Mouse (Mus musculus) liver, postnatal 0 days (tissue): ENCODE results near the gene Serpini1. TPM values are rescaled to one million over a fixed set of nuclear protein-coding genes. Genes with fewer than 3 reads are reported as not detected.
"Not testable (repeated sequence)": the region's sequence is repeated elsewhere in the genome, so short reads cannot be mapped to it uniquely, and the experiment has no call there.

Experiments
- ATAC-seq: fragments of 200-750 bp; cut with Nextera tagmentation; 2 replicates; pipeline ENCODE4 v1.8.0; 2017; ENCODE audit warnings: mild to moderate bottlenecking, moderate library complexity
- DNase-seq: peaks from one replicate; pipeline ENCODE4 v3.0.0-alpha.2; 2016
- H3K27ac ChIP-seq: fragments of 300-500 bp; sonication (generic); 2 replicates; pipeline ENCODE4 v1.5.1; 2014; ENCODE audit warnings: antibody characterized with exemption, moderate library complexity, mild to moderate bottlenecking, low read depth
- H3K27me3 ChIP-seq: fragments of 300-500 bp; sonication (generic); 2 replicates; pipeline ENCODE4 v1.6.1; 2014; ENCODE audit warnings: low read length, control low read depth, mixed read lengths; ENCODE audit not compliant: insufficient read depth
- H3K36me3 ChIP-seq: fragments of 300-500 bp; sonication (generic); replicated peaks from 2 replicates; pipeline ENCODE4 v1.6.1; 2014; ENCODE audit warnings: mild to moderate bottlenecking, control low read depth, low read length, moderate library complexity, mixed read lengths; ENCODE audit not compliant: insufficient read depth
- H3K4me1 ChIP-seq: fragments of 300-500 bp; sonication (generic); 2 replicates; pipeline ENCODE4 v1.6.1; 2014; ENCODE audit warnings: antibody characterized with exemption, mild to moderate bottlenecking, control low read depth; ENCODE audit not compliant: insufficient read depth
- H3K4me2 ChIP-seq: fragments of 300-500 bp; sonication (generic); 2 replicates; pipeline ENCODE4 v1.6.1; 2014; ENCODE audit warnings: low read depth, mild to moderate bottlenecking, low read length, moderate library complexity, mixed read lengths
- H3K4me3 ChIP-seq: fragments of 300-500 bp; sonication (generic); 2 replicates; pipeline ENCODE4 v1.5.1; 2014; ENCODE audit warnings: low read depth, low read length
- H3K9ac ChIP-seq: fragments of 300-500 bp; sonication (generic); replicated peaks from 2 replicates; pipeline ENCODE4 v1.6.1; 2014; ENCODE audit warnings: mild to moderate bottlenecking, moderate library complexity
- H3K9me3 ChIP-seq: fragments of 300-500 bp; sonication (generic); 2 replicates; pipeline ENCODE4 v1.6.1; 2016; ENCODE audit warnings: mild to moderate bottlenecking, control low read depth, low read length, mixed read lengths
- CTCF ChIP-seq: sonication (generic); IDR thresholded peaks from 2 replicates; pipeline ENCODE4 v1.5.1; 2016; ENCODE audit warnings: antibody characterized with exemption, low read depth
- EP300 ChIP-seq: IDR thresholded peaks from 2 replicates; pipeline ENCODE4 v1.6.1; 2016; ENCODE audit warnings: antibody characterized with exemption, low read depth, mild to moderate bottlenecking
- WGBS: fragments of 180-500 bp; shearing (Covaris S2); extraction: QIAGEN DNeasy Blood & Tissue Kit; methylation state at CpG from one replicate; pipeline ENCODE4 v1.1.7; 2014; ENCODE audit not compliant: insufficient replicate concordance; 5-methylcytosine and 5-hydroxymethylcytosine counted together
- polyA plus RNA-seq: library from polyadenylated mRNA; unstranded; fragments of >200 nt; fragmentation: Nextera tagmentation; extraction: Ambion mirVana; gene quantifications from 2 replicates; pipeline ENCODE4 v1.2.1, GENCODE M21; 2015

Serpini1 gene
- polyA plus RNA-seq, 1 experiment from 2014 or later, result 0.45 TPM

DNA sequence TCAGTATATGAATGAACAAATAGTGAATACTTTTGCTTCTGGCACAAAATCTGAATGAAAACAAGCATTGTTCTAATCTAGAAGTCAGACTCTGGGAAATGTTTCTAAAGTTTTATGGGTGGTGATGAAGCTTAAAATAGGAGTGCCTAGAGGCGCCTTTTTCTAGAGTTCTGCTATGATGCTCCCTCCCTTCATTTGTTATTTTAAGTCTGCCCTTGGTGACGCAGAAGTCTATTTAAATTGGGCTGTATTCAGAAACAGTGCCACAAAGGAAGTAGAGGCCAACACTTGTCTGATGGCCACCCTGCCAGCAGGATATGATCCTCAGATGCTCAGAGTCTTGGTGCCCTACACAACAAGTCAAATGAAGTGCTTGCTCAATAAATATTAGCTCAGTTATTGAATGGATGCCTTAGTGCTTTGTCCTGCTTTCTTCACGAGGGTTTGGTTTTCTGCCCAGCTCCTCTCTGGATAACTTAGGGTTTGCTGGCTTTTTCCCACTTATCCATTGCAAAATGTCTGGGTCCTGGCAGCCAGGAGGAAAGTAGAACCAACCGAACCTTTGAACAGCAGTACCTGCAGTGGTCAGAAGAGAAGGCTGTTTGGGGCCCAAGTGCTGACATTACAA, 73.8 kb downstream of the Serpini1 start:
- 66% methylated on average over 4 of the region's 4 CpGs for WGBS
- no peak for ATAC-seq

GRCm38 (mm10) chr3:75633221-75633620, 75.9 kb downstream of the Serpini1 start:
- no peak for ATAC-seq
- Histone ChIP-seq H3K4me2 (no peak overlapping the region), H3K9me3 (no peaks in the 10 kb centered on the region), H3K27me3 (no peaks in the 10 kb centered on the region), H3K4me3 (no peak overlapping the region), H3K36me3 (no peaks in the 10 kb centered on the region), H3K27ac (no peak overlapping the region), H3K4me1 (no peaks in the 10 kb centered on the region), H3K9ac (no peak overlapping the region)
- TF ChIP-seq EP300 (no peak), CTCF (no peak)
- WGBS, result 65% methylated on average over 1 of the region's 1 CpGs
- DNase-seq, result no peak

More for the DNA sequence above, 73.8 kb downstream of the Serpini1 start:
- no peak overlapping the region for H3K9ac ChIP-seq
- no peaks in the 10 kb centered on the region for H3K9me3 ChIP-seq
- no peak overlapping the region for H3K27ac ChIP-seq
- TF ChIP-seq CTCF (no peak), EP300 (no peak)
- H3K4me2 ChIP-seq, result no peak overlapping the region
- no peak overlapping the region for H3K4me3 ChIP-seq
- no peak for DNase-seq
- no peaks in the 10 kb centered on the region for H3K36me3 ChIP-seq
- H3K4me1 ChIP-seq, result no peaks in the 10 kb centered on the region
- no peaks in the 10 kb centered on the region for H3K27me3 ChIP-seq

DNA sequence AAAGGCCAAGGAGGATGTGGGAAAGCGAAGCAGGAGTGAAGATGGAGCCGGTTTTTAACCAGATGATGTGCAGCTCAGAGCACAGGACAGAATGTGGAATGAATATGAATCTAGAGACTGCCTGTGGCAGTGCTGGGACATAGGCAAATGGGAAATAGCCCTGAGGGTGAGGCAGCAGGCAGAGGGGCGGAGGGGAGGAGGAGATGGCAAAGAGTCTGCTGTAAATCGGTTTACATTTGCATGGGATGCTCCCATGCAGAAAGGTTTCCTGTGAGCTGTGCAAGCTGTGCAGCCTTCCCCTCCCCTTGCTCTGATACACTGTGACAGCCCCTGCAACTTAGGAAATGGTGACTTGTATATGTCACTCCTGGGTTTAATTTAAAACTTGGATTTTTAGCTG, 76.3 kb downstream of the Serpini1 start:
- H3K27me3 ChIP-seq, result no peaks in the 10 kb centered on the region
- no peak overlapping the region for H3K4me3 ChIP-seq
- WGBS, result 58% methylated on average over 4 of the region's 4 CpGs
- DNase-seq, result no peak
- no peaks in the 10 kb centered on the region for H3K4me1 ChIP-seq
- ATAC-seq, result no peak
- H3K9ac ChIP-seq, result no peak overlapping the region
- no peaks in the 10 kb centered on the region for H3K9me3 ChIP-seq
- TF ChIP-seq CTCF (no peak), EP300 (no peak)
- H3K4me2 ChIP-seq, result no peak overlapping the region
- no peak overlapping the region for H3K27ac ChIP-seq
- no peaks in the 10 kb centered on the region for H3K36me3 ChIP-seq

GRCm38 (mm10) chr3:75635648-75636047, 78.3 kb downstream of the Serpini1 start:
- 75% methylated on average over 1 of the region's 1 CpGs for WGBS
- no peaks in the 10 kb centered on the region for H3K27me3 ChIP-seq
- H3K4me2 ChIP-seq, result no peak overlapping the region
- TF ChIP-seq EP300 (no peak), CTCF (no peak)
- H3K4me1 ChIP-seq, result no peaks in the 10 kb centered on the region
- no peak overlapping the region for H3K4me3 ChIP-seq
- H3K9me3 ChIP-seq, result no peaks in the 10 kb centered on the region
- H3K36me3 ChIP-seq, result no peaks in the 10 kb centered on the region
- DNase-seq (no peak), ATAC-seq (no peak)
- H3K27ac ChIP-seq, result no peak overlapping the region
- H3K9ac ChIP-seq, result no peak overlapping the region

- Histone ChIP-seq H3K4me3 (no peak overlapping the region), H3K36me3 (no peaks in the 10 kb centered on the region), H3K9ac (no peak overlapping the region), H3K4me1 (no peaks in the 10 kb centered on the region), H3K9me3 (no peaks in the 10 kb centered on the region), H3K27me3 (no peaks in the 10 kb centered on the region), H3K4me2 (no peak overlapping the region), H3K27ac (no peak overlapping the region)
- WGBS, result 41% methylated on average over 1 of the region's 1 CpGs
- ATAC-seq, result no peak
- no peak for TF ChIP-seq EP300
- TF ChIP-seq CTCF, result no peak
- no peak for DNase-seq
Measured at GRCm38 (mm10) chr3:75639546-75639945, 82.2 kb downstream of the Serpini1 start.

DNA sequence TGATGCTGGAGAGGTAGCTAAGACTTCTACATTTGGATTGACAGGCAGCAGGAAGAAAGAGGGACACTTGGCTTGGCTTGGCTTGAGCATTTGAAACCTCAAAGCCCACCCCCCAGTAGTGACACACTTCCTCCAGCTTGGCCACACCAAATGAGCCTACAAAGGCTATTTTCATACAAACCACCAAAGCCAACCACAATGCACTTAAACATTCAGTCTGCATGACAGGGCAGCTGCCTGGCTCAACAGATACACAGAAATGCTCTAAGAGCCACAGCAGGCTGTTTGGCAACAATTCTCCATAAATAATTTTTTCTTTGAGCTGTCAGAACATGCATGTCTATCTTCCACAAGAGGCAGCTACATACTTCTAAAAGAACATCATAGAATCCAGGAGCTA, 90.2 kb downstream of the Serpini1 start:
- Histone ChIP-seq H3K27me3 (no peaks in the 10 kb centered on the region), H3K9ac (no peak overlapping the region), H3K27ac (no peak overlapping the region), H3K9me3 (no peaks in the 10 kb centered on the region), H3K4me3 (no peak overlapping the region), H3K4me2 (no peak overlapping the region), H3K36me3 (no peaks in the 10 kb centered on the region), H3K4me1 (no peaks in the 10 kb centered on the region)
- DNase-seq (no peak), ATAC-seq (no peak)
- no peak for TF ChIP-seq CTCF
- no peak for TF ChIP-seq EP300

- H3K9me3 ChIP-seq, result no peaks in the 10 kb centered on the region
- no peak overlapping the region for H3K27ac ChIP-seq
- no peak for TF ChIP-seq CTCF
- no peak for TF ChIP-seq EP300
- DNase-seq (no peak), ATAC-seq (no peak)
- no peak overlapping the region for H3K4me2 ChIP-seq
- H3K36me3 ChIP-seq, result no peaks in the 10 kb centered on the region
- no peaks in the 10 kb centered on the region for H3K4me1 ChIP-seq
- no peaks in the 10 kb centered on the region for H3K27me3 ChIP-seq
- no peak overlapping the region for H3K4me3 ChIP-seq
- no peak overlapping the region for H3K9ac ChIP-seq
- WGBS, result 71% methylated on average over 1 of the region's 1 CpGs
Measured at GRCm38 (mm10) chr3:75648226-75648625, 90.9 kb downstream of the Serpini1 start.

- not testable (repeated sequence) for H3K27me3 ChIP-seq, H3K9me3 ChIP-seq, DNase-seq, H3K4me3 ChIP-seq, H3K36me3 ChIP-seq, H3K27ac ChIP-seq, ATAC-seq, H3K9ac ChIP-seq, H3K4me2 ChIP-seq, H3K4me1 ChIP-seq
- WGBS, result 57% methylated on average over 4 of the region's 4 CpGs
Measured at GRCm38 (mm10) chr3:75650416-75651154, 93.2 kb downstream of the Serpini1 start.
